Mouse (Mus musculus): ENCODE measurements around the gene Clba1. TPM values are rescaled to one million over a fixed set of nuclear protein-coding genes. Genes with fewer than 3 reads are reported as not detected.

Gene Clba1
- polyA plus RNA-seq, 1 experiment: 19.1 TPM

- Histone ChIP-seq H3K27me3 (replicated peaks; ENCODE audit: control insufficient read depth, insufficient read depth, low read length) (no peaks in the 10 kb centered on the region), H3K27ac (ENCODE audit: insufficient read depth, low read depth, low read length) (no peak overlapping the region), H3K4me1 (ENCODE audit: control insufficient read depth, insufficient read depth, low read length) (0 out of 2 replicates have a peak, but pooled peaks cover 3% of the 10 kb centered on the region), H3K36me3 (ENCODE audit: control insufficient read depth, insufficient read depth, low read length) (no peaks in the 10 kb centered on the region), H3K4me3 (ENCODE audit: insufficient read depth, low read depth, low read length) (no peak overlapping the region)
- WGBS: 90% methylated on average over 5 of the region's 5 CpGs
- no peak for TF ChIP-seq CTCF (conservative IDR thresholded peaks at IDR 0.05; ENCODE audit: insufficient read depth, insufficient read length, low read depth, low read length)
- no peak for TF ChIP-seq POLR2A (IDR thresholded peaks at IDR 0.05; ENCODE audit: low read depth, low read length)
- no peak for DNase-seq
Measured at GRCm38 (mm10) chr12:112794998-112795397, 13.7 kb upstream of the Clba1 start.

- no peaks in the 10 kb centered on the region for H3K27me3 ChIP-seq (replicated peaks; ENCODE audit: control insufficient read depth, insufficient read depth, low read length)
- TF ChIP-seq CTCF (conservative IDR thresholded peaks at IDR 0.05; ENCODE audit: insufficient read depth, insufficient read length, low read depth, low read length): no peak
- TF ChIP-seq POLR2A (IDR thresholded peaks at IDR 0.05; ENCODE audit: low read depth, low read length): no peak
- no peak for DNase-seq
- H3K4me1 ChIP-seq (ENCODE audit: control insufficient read depth, insufficient read depth, low read length): 0 out of 2 replicates have a peak, but pooled peaks cover 3% of the 10 kb centered on the region
- H3K36me3 ChIP-seq (ENCODE audit: control insufficient read depth, insufficient read depth, low read length): no peaks in the 10 kb centered on the region
- H3K4me3 ChIP-seq (ENCODE audit: insufficient read depth, low read depth, low read length): no peak overlapping the region
- WGBS: 53% methylated on average over 18 of the region's 18 CpGs
- H3K27ac ChIP-seq (ENCODE audit: insufficient read depth, low read depth, low read length): no peak overlapping the region
Measured at GRCm38 (mm10) chr12:112795466-112796104, 13.2 kb upstream of the Clba1 start.

DNA sequence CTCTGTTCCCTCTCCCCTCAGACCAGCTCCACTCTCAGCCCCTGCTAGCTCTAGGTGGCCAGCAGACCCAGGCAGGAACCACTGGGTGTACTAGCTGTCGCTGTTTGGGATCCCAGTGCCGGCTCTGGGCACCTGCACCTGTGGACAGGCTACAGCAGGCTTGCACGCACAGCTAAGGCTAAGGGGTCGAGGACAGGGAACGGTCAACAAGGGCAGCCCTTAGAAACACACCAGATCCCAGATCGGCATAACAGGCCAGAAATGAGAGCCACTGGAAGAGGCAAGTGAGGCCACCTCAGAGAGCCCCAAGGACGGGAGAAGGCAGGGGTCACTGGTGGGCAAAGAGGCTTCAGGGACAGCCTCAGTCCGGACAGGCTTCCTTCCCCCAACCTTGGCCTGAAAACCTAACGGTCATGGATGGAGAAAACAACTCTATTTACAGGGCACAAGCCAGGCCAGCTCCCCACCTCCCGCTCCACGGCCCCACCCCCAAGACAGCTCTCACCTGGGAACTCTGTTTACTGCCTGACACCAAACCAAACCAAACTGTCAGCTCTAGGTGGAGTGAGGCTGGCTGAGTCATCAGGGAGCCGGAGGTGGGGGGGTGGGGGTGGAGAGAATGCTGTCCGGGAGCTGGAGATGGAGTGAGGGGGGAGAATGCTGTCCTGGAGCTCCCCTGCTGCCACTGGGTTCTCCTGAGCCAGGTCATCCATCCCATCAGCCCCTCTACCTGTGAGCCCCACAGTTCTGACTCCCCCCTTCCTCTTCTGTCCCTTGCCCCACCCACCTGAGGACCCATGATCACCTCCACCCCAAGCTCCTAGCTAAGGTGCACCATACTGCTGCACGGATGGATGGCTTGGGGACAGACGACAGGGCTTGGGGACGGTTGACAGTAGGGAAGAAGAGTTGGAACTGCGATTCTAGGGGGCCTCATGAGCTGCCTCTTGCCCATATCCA is 11.9 kb upstream of the Clba1 start:
- DNase-seq: no peak
- Histone ChIP-seq H3K4me1 (ENCODE audit: control insufficient read depth, insufficient read depth, low read length) (0 out of 2 replicates have a peak, but pooled peaks cover 3% of the 10 kb centered on the region), H3K27me3 (replicated peaks; ENCODE audit: control insufficient read depth, insufficient read depth, low read length) (no peaks in the 10 kb centered on the region), H3K36me3 (ENCODE audit: control insufficient read depth, insufficient read depth, low read length) (no peaks in the 10 kb centered on the region), H3K27ac (ENCODE audit: insufficient read depth, low read depth, low read length) (no peak overlapping the region), H3K4me3 (ENCODE audit: insufficient read depth, low read depth, low read length) (no peak overlapping the region)
- 54% methylated on average over 17 of the region's 17 CpGs for WGBS
- no peak for TF ChIP-seq CTCF (conservative IDR thresholded peaks at IDR 0.05; ENCODE audit: insufficient read depth, insufficient read length, low read depth, low read length)
- TF ChIP-seq POLR2A (IDR thresholded peaks at IDR 0.05; ENCODE audit: low read depth, low read length): no peak

DNA sequence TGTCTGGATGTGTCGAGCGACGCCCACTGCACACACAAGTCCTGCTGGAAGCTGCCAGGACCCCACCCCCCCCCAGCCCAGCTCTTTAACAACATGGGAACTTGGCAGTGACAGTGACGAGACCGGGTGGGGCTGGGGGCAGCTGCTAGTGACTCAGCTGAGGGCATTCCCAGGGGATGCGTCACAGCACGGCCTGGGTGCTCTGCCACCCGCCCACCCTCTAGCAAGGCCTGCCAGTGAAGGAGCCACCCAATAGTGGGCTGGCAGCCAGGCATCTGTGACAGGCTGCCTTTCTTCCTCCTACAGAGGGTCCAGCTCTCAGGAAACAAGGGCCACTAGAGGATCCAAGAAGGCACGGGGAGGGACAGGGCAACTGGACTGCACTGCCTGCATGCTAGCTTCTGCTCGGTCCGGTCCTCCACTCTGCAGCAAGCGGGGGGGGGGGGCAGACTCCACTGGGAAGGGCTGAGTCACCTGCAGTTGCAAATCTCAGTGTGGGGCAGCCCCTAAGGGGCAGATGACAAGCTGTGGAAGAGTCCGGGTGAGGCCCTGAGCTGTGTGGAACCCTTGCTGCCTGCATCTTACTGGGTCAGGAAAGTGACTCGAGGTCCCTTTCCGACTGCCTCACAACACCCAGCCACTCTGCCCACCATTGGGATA is 10.9 kb upstream of the Clba1 start:
- Histone ChIP-seq H3K36me3 (ENCODE audit: control insufficient read depth, insufficient read depth, low read length) (no peaks in the 10 kb centered on the region), H3K27me3 (replicated peaks; ENCODE audit: control insufficient read depth, insufficient read depth, low read length) (no peaks in the 10 kb centered on the region), H3K4me3 (ENCODE audit: insufficient read depth, low read depth, low read length) (no peak overlapping the region), H3K4me1 (ENCODE audit: control insufficient read depth, insufficient read depth, low read length) (0 out of 2 replicates have a peak, but pooled peaks cover 3% of the 10 kb centered on the region), H3K27ac (ENCODE audit: insufficient read depth, low read depth, low read length) (no peak overlapping the region)
- WGBS: 45% methylated on average over 15 of the region's 15 CpGs
- no peak for DNase-seq
- no peak for TF ChIP-seq CTCF (conservative IDR thresholded peaks at IDR 0.05; ENCODE audit: insufficient read depth, insufficient read length, low read depth, low read length)
- no peak for TF ChIP-seq POLR2A (IDR thresholded peaks at IDR 0.05; ENCODE audit: low read depth, low read length)

DNA sequence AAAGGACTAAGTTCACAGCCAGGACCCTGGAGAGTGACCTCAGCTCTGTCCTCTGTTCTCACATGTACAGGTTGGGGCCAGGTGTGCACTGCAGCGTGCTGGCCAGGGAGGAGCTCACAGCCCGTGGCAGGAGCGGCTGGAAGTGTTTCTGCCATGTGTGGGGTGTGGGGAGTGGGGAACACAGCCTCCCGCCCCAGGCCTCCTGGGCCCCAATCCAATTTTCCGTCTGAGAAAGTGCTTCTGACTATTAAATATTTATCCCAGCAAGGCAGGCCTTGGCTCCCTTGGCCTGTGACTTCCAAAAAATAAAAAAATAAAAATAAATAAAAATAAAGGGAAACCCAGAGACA is 10.4 kb upstream of the Clba1 start:
- H3K4me3 ChIP-seq (ENCODE audit: insufficient read depth, low read depth, low read length): no peak overlapping the region
- 16% methylated on average over 5 of the region's 5 CpGs for WGBS
- no peak overlapping the region for H3K27ac ChIP-seq (ENCODE audit: insufficient read depth, low read depth, low read length)
- no peak for TF ChIP-seq POLR2A (IDR thresholded peaks at IDR 0.05; ENCODE audit: low read depth, low read length)
- no peak for TF ChIP-seq CTCF (conservative IDR thresholded peaks at IDR 0.05; ENCODE audit: insufficient read depth, insufficient read length, low read depth, low read length)
- no peaks in the 10 kb centered on the region for H3K36me3 ChIP-seq (ENCODE audit: control insufficient read depth, insufficient read depth, low read length)
- peak; percentile 55 for DNase-seq
- no peaks in the 10 kb centered on the region for H3K27me3 ChIP-seq (replicated peaks; ENCODE audit: control insufficient read depth, insufficient read depth, low read length)
- H3K4me1 ChIP-seq (ENCODE audit: control insufficient read depth, insufficient read depth, low read length): 0 out of 2 replicates have a peak, but pooled peaks cover 3% of the 10 kb centered on the region

GRCm38 (mm10) chr12:112798716-112799115 is 10.0 kb upstream of the Clba1 start:
- H3K36me3 ChIP-seq (ENCODE audit: control insufficient read depth, insufficient read depth, low read length): no peaks in the 10 kb centered on the region
- H3K4me3 ChIP-seq (ENCODE audit: insufficient read depth, low read depth, low read length): no peak overlapping the region
- H3K4me1 ChIP-seq (ENCODE audit: control insufficient read depth, insufficient read depth, low read length): 0 out of 2 replicates have a peak, but pooled peaks cover 3% of the 10 kb centered on the region
- no peak overlapping the region for H3K27ac ChIP-seq (ENCODE audit: insufficient read depth, low read depth, low read length)
- no peak for DNase-seq
- TF ChIP-seq CTCF (conservative IDR thresholded peaks at IDR 0.05; ENCODE audit: insufficient read depth, insufficient read length, low read depth, low read length): no peak
- no peak for TF ChIP-seq POLR2A (IDR thresholded peaks at IDR 0.05; ENCODE audit: low read depth, low read length)
- H3K27me3 ChIP-seq (replicated peaks; ENCODE audit: control insufficient read depth, insufficient read depth, low read length): no peaks in the 10 kb centered on the region
- WGBS: 72% methylated on average over 5 of the region's 5 CpGs
